8 mouse cellular contexts compared by ENCODE assay signal in the genomic region with DNA sequence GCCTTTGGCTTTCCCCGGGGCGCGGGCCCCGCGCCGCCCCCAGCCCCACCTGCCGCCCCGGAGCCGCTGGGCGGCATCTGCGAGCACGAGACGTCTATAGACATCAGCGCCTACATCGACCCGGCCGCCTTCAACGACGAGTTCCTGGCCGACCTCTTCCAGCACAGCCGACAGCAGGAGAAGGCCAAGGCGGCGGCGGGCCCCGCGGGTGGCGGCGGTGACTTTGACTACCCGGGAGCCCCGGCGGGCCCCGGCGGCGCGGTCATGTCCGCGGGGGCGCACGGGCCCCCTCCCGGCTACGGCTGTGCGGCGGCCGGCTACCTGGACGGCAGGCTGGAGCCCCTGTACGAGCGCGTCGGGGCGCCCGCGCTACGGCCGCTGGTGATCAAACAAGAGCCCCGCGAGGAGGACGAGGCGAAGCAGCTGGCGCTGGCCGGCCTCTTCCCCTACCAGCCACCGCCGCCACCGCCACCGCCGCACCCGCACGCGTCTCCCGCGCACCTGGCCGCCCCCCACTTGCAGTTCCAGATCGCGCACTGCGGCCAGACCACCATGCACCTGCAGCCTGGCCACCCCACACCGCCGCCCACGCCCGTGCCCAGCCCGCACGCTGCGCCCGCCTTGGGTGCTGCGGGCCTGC. TPM values are rescaled to one million over a fixed set of nuclear protein-coding genes. Genes with fewer than 3 reads are reported as not detected.
DNase-seq lines count a peak whose midpoint lies in the region; ATAC-seq and TF ChIP-seq lines count a peak whose summit lies in the region.

No protein-coding gene starts in this region.

- H3K9me3 ChIP-seq in heart, embryonic 13.5 days, result no peaks in the 10 kb centered on the region
- no peaks in the 10 kb centered on the region for H3K9me3 ChIP-seq in kidney, postnatal 0 days (replicated peaks; ENCODE audit: low read length)

- ATAC-seq in heart, embryonic 13.5 days (ENCODE audit: extremely low read depth, insufficient number of reproducible peaks, low FRiP score, low TSS enrichment), result no peak
- ATAC-seq in kidney, postnatal 0 days (replicated peaks; ENCODE audit: low FRiP score, low read depth), result peak; percentile 5

- 2% methylated on average over 63 of the region's 83 CpGs for WGBS in heart, embryonic 13.5 days
- under 1% methylated on average over 77 of the region's 83 CpGs for WGBS in kidney, postnatal 0 days

- H3K36me3 ChIP-seq in heart, embryonic 13.5 days, result no peaks in the 10 kb centered on the region
- H3K36me3 ChIP-seq in kidney, postnatal 0 days (ENCODE audit: insufficient read depth, low read length), result no peaks in the 10 kb centered on the region

- DNase-seq in heart, adult 8-10 months (ENCODE audit: low spot score), result peak; percentile 22
- no peak for DNase-seq in heart, adult 11 months
- DNase-seq in ES-CJ7 (ENCODE audit: low read depth, low spot score), result peak; percentile 23
- peak; percentile 41 to 42 for DNase-seq in cerebellum, postnatal 25 days
- DNase-seq in kidney, postnatal 0 days (ENCODE audit: low spot score), result no peak
- DNase-seq in lung, postnatal 14 days, result peak; percentile 50
- DNase-seq in natural killer cell, adult 2 months (ENCODE audit: low spot score in 2 of 2), result no peak

- H3K4me2 ChIP-seq in heart, embryonic 13.5 days, result peak overlapping the region; percentile 98
- peak overlapping the region; percentile 96 for H3K4me2 ChIP-seq in kidney, postnatal 0 days (ENCODE audit: low read length)

- peak overlapping the region; percentile 64 for H3K4me3 ChIP-seq in heart, embryonic 13.5 days
- peak overlapping the region; percentile 57 for H3K4me3 ChIP-seq in kidney, postnatal 0 days (replicated peaks; ENCODE audit: low read depth, low read length)

- TF ChIP-seq CTCF in kidney, postnatal 0 days (IDR thresholded peaks at IDR 0.05; ENCODE audit: low read depth), result no peak

- H3K27me3 ChIP-seq in heart, embryonic 13.5 days (replicated peaks), result peaks cover 85% of the 10 kb centered on the region
- H3K27me3 ChIP-seq in kidney, postnatal 0 days (ENCODE audit: insufficient read depth, low read length), result peaks cover 5% of the 10 kb centered on the region; the same call in 1 of the 2 replicates

- no peak overlapping the region for H3K27ac ChIP-seq in heart, embryonic 13.5 days (replicated peaks)
- H3K27ac ChIP-seq in kidney, postnatal 0 days, result no peak overlapping the region; the same call in 1 of the 2 replicates

- peak overlapping the region; percentile 76 for H3K9ac ChIP-seq in heart, embryonic 13.5 days
- peak overlapping the region; percentile 35 for H3K9ac ChIP-seq in kidney, postnatal 0 days (ENCODE audit: low read depth, low read length)

- peaks cover 27% of the 10 kb centered on the region for H3K4me1 ChIP-seq in heart, embryonic 13.5 days
- H3K4me1 ChIP-seq in kidney, postnatal 0 days (replicated peaks; ENCODE audit: insufficient read depth, low read length), result peaks cover 9% of the 10 kb centered on the region; the same call in 1 of the 2 replicates

RNA-seq across cellular contexts. Expression of a gene that starts 0.5 kb away (rescaled TPM):
- 1 to 10 TPM; 4.5 to 5.7 (median 4.6) TPM for total RNA-seq in heart, adult 8-10 months (2022)
- 0.47 and 0.78 TPM in 2 replicates for polyA plus RNA-seq in heart, embryonic 13.5 days (2015; fragmentation: Nextera tagmentation; extraction: Ambion mirVana)
- polyA plus RNA-seq in kidney, postnatal 0 days (2015; fragmentation: Nextera tagmentation; extraction: Ambion mirVana), result 1.9 and 2.3 TPM in 2 replicates

Comparison
In these comparisons a context has a peak if more than half of its experiments do, and no peak if none do; other contexts are left out.
1. DNase-seq: peak in heart, adult 8-10 months (single experiment), ES-CJ7 (single experiment), cerebellum, postnatal 25 days (2 of 2) and lung, postnatal 14 days (single experiment); none in heart, adult 11 months (single experiment), kidney, postnatal 0 days (single experiment) and natural killer cell, adult 2 months (0 of 2).